Mouse (Mus musculus) small intestine, adult 2 months (tissue): ENCODE data around the gene Marco. TPM values are rescaled to one million over a fixed set of nuclear protein-coding genes. Genes with fewer than 3 reads are reported as not detected.

Source experiments
- H3K27ac ChIP-seq: fragments of 200-500 bp; 2 replicates; pipeline ENCODE4 v1.5.1; 2012; ENCODE audit warnings: low read depth, low read length, control low read depth, inconsistent platforms; ENCODE audit not compliant: insufficient read depth
- H3K27me3 ChIP-seq: fragments of 200-500 bp; 2 replicates; pipeline ENCODE4 v1.6.1; 2012; ENCODE audit warnings: mild to moderate bottlenecking, moderate library complexity, low read length, inconsistent platforms; ENCODE audit not compliant: control insufficient read depth, insufficient read depth
- H3K36me3 ChIP-seq: fragments of 200-500 bp; 2 replicates; pipeline ENCODE4 v1.6.1; 2012; ENCODE audit warnings: mild to moderate bottlenecking, low read length, control low read depth, inconsistent platforms; ENCODE audit not compliant: control insufficient read depth, insufficient read depth
- H3K4me1 ChIP-seq: fragments of 200-500 bp; 2 replicates; pipeline ENCODE4 v1.6.1; 2012; ENCODE audit warnings: low read length, inconsistent platforms, mixed read lengths; ENCODE audit not compliant: control insufficient read depth, insufficient read depth, insufficient read length
- H3K4me3 ChIP-seq: fragments of 200-500 bp; 2 replicates; pipeline ENCODE4 v1.5.1; 2012; ENCODE audit warnings: low read depth, mild to moderate bottlenecking, control low read depth, inconsistent platforms, low read length, moderate library complexity
- CTCF ChIP-seq: fragments of 200-500 bp; IDR thresholded peaks from 2 replicates; pipeline ENCODE4 v1.5.1; 2012; ENCODE audit warnings: low read depth, mild to moderate bottlenecking, control low read depth, inconsistent platforms, low read length, moderate library complexity, mixed read lengths; ENCODE audit not compliant: insufficient replicate concordance, insufficient read length; ENCODE audit errors: extremely low read depth
- POLR2A ChIP-seq: fragments of 200-500 bp; IDR thresholded peaks from 2 replicates; pipeline ENCODE4 v1.6.1; 2012; ENCODE audit warnings: low read depth, mild to moderate bottlenecking, control low read depth, inconsistent platforms, low read length, moderate library complexity
- WGBS: fragments of 180-500 bp; shearing (Covaris S2); methylation state at CpG from one replicate; pipeline ENCODE4 v1.1.7; 2018; 5-methylcytosine and 5-hydroxymethylcytosine counted together
- polyA plus RNA-seq: library from polyadenylated mRNA; depleted of rRNA; stranded (reverse); fragments of >200 nt; gene quantifications from 2 replicates; pipeline ENCODE4 v1.2.3, GENCODE M21; 2012

Marco gene
- polyA plus RNA-seq, 1 experiment, result not detected

- H3K27me3 ChIP-seq, result no peaks in the 10 kb centered on the region
- H3K36me3 ChIP-seq, result no peaks in the 10 kb centered on the region
- no peak for TF ChIP-seq CTCF
- no peak for TF ChIP-seq POLR2A
- H3K4me1 ChIP-seq, result no peaks in the 10 kb centered on the region
- H3K4me3 ChIP-seq, result no peak overlapping the region
- 8% methylated on average over 15 of the region's 15 CpGs for WGBS
- no peak overlapping the region for H3K27ac ChIP-seq
Measured at GRCm38 (mm10) chr1:120468891-120469290, 35.9 kb downstream of the Marco start.

GRCm38 (mm10) chr1:120467323-120467722 lies 37.5 kb downstream of the Marco start:
- 80% methylated on average over 2 of the region's 2 CpGs for WGBS
- no peaks in the 10 kb centered on the region for H3K27me3 ChIP-seq
- H3K27ac ChIP-seq, result no peak overlapping the region
- no peak for TF ChIP-seq POLR2A
- TF ChIP-seq CTCF, result no peak
- no peaks in the 10 kb centered on the region for H3K36me3 ChIP-seq
- H3K4me3 ChIP-seq, result no peak overlapping the region
- no peaks in the 10 kb centered on the region for H3K4me1 ChIP-seq

GRCm38 (mm10) chr1:120466751-120467150 lies 38.1 kb downstream of the Marco start:
- TF ChIP-seq CTCF, result no peak
- TF ChIP-seq POLR2A, result no peak
- Histone ChIP-seq H3K4me1 (no peaks in the 10 kb centered on the region), H3K36me3 (no peaks in the 10 kb centered on the region), H3K4me3 (no peak overlapping the region), H3K27ac (no peak overlapping the region), H3K27me3 (no peaks in the 10 kb centered on the region)
- WGBS, result 29% methylated on average over 7 of the region's 7 CpGs

- Histone ChIP-seq H3K4me1 (no peaks in the 10 kb centered on the region), H3K27ac (no peak overlapping the region), H3K36me3 (no peaks in the 10 kb centered on the region), H3K4me3 (no peak overlapping the region), H3K27me3 (no peaks in the 10 kb centered on the region)
- 65% methylated on average over 6 of the region's 6 CpGs for WGBS
- TF ChIP-seq CTCF (no peak), POLR2A (no peak)
Measured at GRCm38 (mm10) chr1:120459032-120459431, 45.8 kb downstream of the Marco start.

- TF ChIP-seq POLR2A, result no peak
- no peaks in the 10 kb centered on the region for H3K4me1 ChIP-seq
- no peaks in the 10 kb centered on the region for H3K36me3 ChIP-seq
- H3K4me3 ChIP-seq, result no peak overlapping the region
- WGBS, result 50% methylated on average over 5 of the region's 5 CpGs
- no peak overlapping the region for H3K27ac ChIP-seq
- no peaks in the 10 kb centered on the region for H3K27me3 ChIP-seq
Measured at GRCm38 (mm10) chr1:120458524-120458923, 46.3 kb downstream of the Marco start.

GRCm38 (mm10) chr1:120451486-120452270 lies 53.1 kb downstream of the Marco start:
- no peaks in the 10 kb centered on the region for H3K4me1 ChIP-seq
- no peak overlapping the region for H3K4me3 ChIP-seq
- no peak for TF ChIP-seq POLR2A
- no peak for TF ChIP-seq CTCF
- H3K27ac ChIP-seq, result no peak overlapping the region
- H3K27me3 ChIP-seq, result no peaks in the 10 kb centered on the region
- H3K36me3 ChIP-seq, result no peaks in the 10 kb centered on the region
- 65% methylated on average over 9 of the region's 9 CpGs for WGBS

GRCm38 (mm10) chr1:120449662-120450061 lies 55.2 kb downstream of the Marco start:
- TF ChIP-seq POLR2A (no peak), CTCF (no peak)
- Histone ChIP-seq H3K27ac (no peak overlapping the region), H3K36me3 (no peaks in the 10 kb centered on the region), H3K4me1 (no peaks in the 10 kb centered on the region), H3K4me3 (no peak overlapping the region), H3K27me3 (no peaks in the 10 kb centered on the region)
- 31% methylated on average over 2 of the region's 2 CpGs for WGBS
